Mouse (Mus musculus) E14TG2a.4 (cell line): Measurements from ENCODE around the gene Hoxc13.

ENCODE experiments used
- CTCF ChIP-seq: conservative IDR thresholded peaks from 2 replicates; pipeline ENCODE4 v1.5.1; 2014; ENCODE audit warnings: low read length
- NANOG ChIP-seq: IDR thresholded peaks from 2 replicates; pipeline ENCODE4 v1.6.1; 2014; ENCODE audit warnings: borderline replicate concordance, low read length, mixed read lengths

DNA sequence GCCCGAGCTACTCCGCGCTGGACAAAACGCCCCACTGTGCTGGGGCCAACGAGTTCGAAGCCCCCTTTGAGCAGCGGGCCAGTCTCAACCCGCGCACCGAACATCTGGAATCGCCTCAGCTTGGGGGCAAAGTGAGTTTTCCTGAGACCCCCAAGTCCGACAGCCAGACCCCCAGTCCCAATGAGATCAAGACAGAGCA is 46.3 kb downstream of the Hoxc13 start, which contains the start of gene Hoxc5:
- TF ChIP-seq CTCF = no peak
- TF ChIP-seq NANOG = no peak
